Mouse (Mus musculus): Measurements from ENCODE around the gene Acsf3. TPM values are rescaled to one million over a fixed set of nuclear protein-coding genes. Genes with fewer than 3 reads are reported as not detected.

The Acsf3 gene
- polyA plus RNA-seq, 1 experiment, result 34.1 TPM

GRCm38 (mm10) chr8:122811870-122812494, 36.7 kb downstream of the Acsf3 start:
- H3K4me1 ChIP-seq (ENCODE audit: control insufficient read depth, insufficient read depth, insufficient read length, low read length), result no peaks in the 10 kb centered on the region

DNA sequence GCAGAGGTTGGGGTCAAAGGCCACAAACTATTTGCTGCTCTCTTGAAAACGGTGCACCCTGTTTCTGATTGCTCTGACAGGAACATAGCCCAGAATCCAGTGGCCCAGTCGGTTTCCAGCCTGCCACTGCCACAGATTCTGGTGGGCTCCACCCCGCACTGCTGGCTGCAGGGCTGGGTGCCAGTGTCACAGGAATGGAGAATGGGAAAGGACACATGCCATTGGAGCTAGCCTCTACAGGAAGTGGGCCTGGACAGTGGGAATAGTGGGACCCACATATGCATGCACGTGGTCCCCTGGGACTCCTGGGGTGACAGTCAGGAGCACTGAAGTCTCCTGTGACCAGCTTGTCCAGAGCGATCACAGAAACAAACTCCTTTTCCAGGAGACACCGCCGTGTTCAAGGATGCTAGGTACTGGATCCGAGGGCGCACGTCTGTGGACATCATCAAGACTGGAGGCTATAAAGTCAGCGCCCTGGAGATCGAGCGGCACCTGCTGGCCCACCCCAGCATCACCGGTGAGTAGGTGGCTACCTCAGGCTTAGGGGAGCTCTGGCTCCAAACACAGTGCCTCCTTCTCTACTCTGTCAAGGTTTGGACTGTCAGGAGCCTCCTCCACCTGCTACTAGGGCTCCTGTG, 37.4 kb downstream of the Acsf3 start:
- Histone ChIP-seq H3K4me3 (ENCODE audit: low read depth, low read length) (no peak overlapping the region), H3K4me1 (ENCODE audit: control insufficient read depth, insufficient read depth, insufficient read length, low read length) (no peaks in the 10 kb centered on the region), H3K27me3 (ENCODE audit: control insufficient read depth, insufficient read depth, low read length) (no peaks in the 10 kb centered on the region), H3K27ac (ENCODE audit: insufficient read depth, low read depth, low read length) (no peak overlapping the region), H3K36me3 (ENCODE audit: control insufficient read depth, insufficient read depth, low read length) (peaks cover 17% of the 10 kb centered on the region)
- no peak for TF ChIP-seq CTCF (IDR thresholded peaks at IDR 0.05; ENCODE audit: extremely low read depth, insufficient read length, insufficient replicate concordance, low read depth, low read length)
- TF ChIP-seq POLR2A (IDR thresholded peaks at IDR 0.05; ENCODE audit: low read depth, low read length), result no peak
- 81% methylated on average over 14 of the region's 14 CpGs for WGBS

More at GRCm38 (mm10) chr8:122811870-122812494, 36.7 kb downstream of the Acsf3 start:
- Histone ChIP-seq H3K27me3 (ENCODE audit: control insufficient read depth, insufficient read depth, low read length) (no peaks in the 10 kb centered on the region), H3K27ac (ENCODE audit: insufficient read depth, low read depth, low read length) (no peak overlapping the region), H3K4me3 (ENCODE audit: low read depth, low read length) (no peak overlapping the region), H3K36me3 (ENCODE audit: control insufficient read depth, insufficient read depth, low read length) (peaks cover 14% of the 10 kb centered on the region)
- TF ChIP-seq CTCF (IDR thresholded peaks at IDR 0.05; ENCODE audit: extremely low read depth, insufficient read length, insufficient replicate concordance, low read depth, low read length) (no peak), POLR2A (IDR thresholded peaks at IDR 0.05; ENCODE audit: low read depth, low read length) (no peak)
- 92% methylated on average over 16 of the region's 16 CpGs for WGBS

- H3K27ac ChIP-seq (ENCODE audit: insufficient read depth, low read depth, low read length), result no peak overlapping the region
- no peak for TF ChIP-seq CTCF (IDR thresholded peaks at IDR 0.05; ENCODE audit: extremely low read depth, insufficient read length, insufficient replicate concordance, low read depth, low read length)
- TF ChIP-seq POLR2A (IDR thresholded peaks at IDR 0.05; ENCODE audit: low read depth, low read length), result no peak
- H3K4me3 ChIP-seq (ENCODE audit: low read depth, low read length), result no peak overlapping the region
- WGBS, result 69% methylated on average over 7 of the region's 7 CpGs
- no peaks in the 10 kb centered on the region for H3K4me1 ChIP-seq (ENCODE audit: control insufficient read depth, insufficient read depth, insufficient read length, low read length)
- H3K36me3 ChIP-seq (ENCODE audit: control insufficient read depth, insufficient read depth, low read length), result peaks cover 17% of the 10 kb centered on the region
- H3K27me3 ChIP-seq (ENCODE audit: control insufficient read depth, insufficient read depth, low read length), result no peaks in the 10 kb centered on the region
These were observed 39.3 kb downstream of the Acsf3 start for GRCm38 (mm10) chr8:122814608-122815007.

DNA sequence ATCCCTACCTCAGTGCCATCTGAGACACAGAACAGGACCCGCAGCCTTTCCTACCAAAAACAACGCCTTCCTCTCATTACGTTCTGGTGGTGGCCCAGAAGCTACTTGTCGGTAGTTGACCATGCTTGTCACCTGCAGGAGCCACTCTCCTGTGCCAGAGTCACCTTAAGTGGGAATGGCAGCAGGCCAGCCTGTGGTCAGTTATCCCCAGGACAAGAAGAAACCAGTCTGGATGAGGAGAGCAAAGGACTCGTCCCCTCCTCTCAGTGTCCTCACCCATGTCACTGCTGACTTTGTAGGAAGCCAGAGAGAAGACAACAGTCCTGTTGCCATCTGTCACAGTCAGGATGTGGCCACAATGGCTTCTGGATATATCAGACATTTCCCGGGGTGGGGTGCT, 41.7 kb downstream of the Acsf3 start:
- 91% methylated on average over 6 of the region's 6 CpGs for WGBS
- H3K27ac ChIP-seq (ENCODE audit: insufficient read depth, low read depth, low read length), result no peak overlapping the region

GRCm38 (mm10) chr8:122817724-122818496, 42.6 kb downstream of the Acsf3 start:
- H3K4me1 ChIP-seq (ENCODE audit: control insufficient read depth, insufficient read depth, insufficient read length, low read length), result no peaks in the 10 kb centered on the region
- TF ChIP-seq CTCF (IDR thresholded peaks at IDR 0.05; ENCODE audit: extremely low read depth, insufficient read length, insufficient replicate concordance, low read depth, low read length), result no peak
- TF ChIP-seq POLR2A (IDR thresholded peaks at IDR 0.05; ENCODE audit: low read depth, low read length), result no peak
- no peak overlapping the region for H3K27ac ChIP-seq (ENCODE audit: insufficient read depth, low read depth, low read length)
- peaks cover 14% of the 10 kb centered on the region for H3K36me3 ChIP-seq (ENCODE audit: control insufficient read depth, insufficient read depth, low read length)
- H3K4me3 ChIP-seq (ENCODE audit: low read depth, low read length), result no peak overlapping the region
- WGBS, result 68% methylated on average over 13 of the region's 13 CpGs
- H3K27me3 ChIP-seq (ENCODE audit: control insufficient read depth, insufficient read depth, low read length), result no peaks in the 10 kb centered on the region

More for the DNA sequence above, 41.7 kb downstream of the Acsf3 start:
- Histone ChIP-seq H3K4me3 (ENCODE audit: low read depth, low read length) (no peak overlapping the region), H3K4me1 (ENCODE audit: control insufficient read depth, insufficient read depth, insufficient read length, low read length) (no peaks in the 10 kb centered on the region), H3K27me3 (ENCODE audit: control insufficient read depth, insufficient read depth, low read length) (no peaks in the 10 kb centered on the region), H3K36me3 (ENCODE audit: control insufficient read depth, insufficient read depth, low read length) (peaks cover 15% of the 10 kb centered on the region)
- TF ChIP-seq POLR2A (IDR thresholded peaks at IDR 0.05; ENCODE audit: low read depth, low read length), result no peak

DNA sequence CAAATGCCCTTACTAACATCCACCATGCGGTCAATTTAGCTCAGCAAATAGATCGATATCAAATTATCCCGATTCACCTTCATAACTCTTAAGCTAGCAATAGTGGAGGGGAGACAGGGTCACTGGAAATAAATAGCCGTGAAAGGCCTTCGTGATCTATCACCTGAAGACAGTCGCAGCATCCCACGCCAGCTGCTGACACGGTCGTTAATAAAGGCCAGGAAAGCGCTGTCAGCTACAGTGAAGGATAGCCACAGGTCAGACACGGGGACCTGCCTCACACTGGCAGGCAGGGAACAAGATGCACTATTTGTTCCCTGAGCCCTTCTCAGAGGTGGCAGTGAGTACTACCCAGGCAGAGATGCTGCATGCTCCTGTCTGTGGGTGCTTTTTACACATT, 44.5 kb downstream of the Acsf3 start:
- WGBS, result 74% methylated on average over 11 of the region's 11 CpGs
- peaks cover 3% of the 10 kb centered on the region; the same call in 1 of the 2 replicates for H3K36me3 ChIP-seq (ENCODE audit: control insufficient read depth, insufficient read depth, low read length)
- TF ChIP-seq CTCF (IDR thresholded peaks at IDR 0.05; ENCODE audit: extremely low read depth, insufficient read length, insufficient replicate concordance, low read depth, low read length) (no peak), POLR2A (IDR thresholded peaks at IDR 0.05; ENCODE audit: low read depth, low read length) (no peak)
- no peak overlapping the region for H3K4me3 ChIP-seq (ENCODE audit: low read depth, low read length)
- H3K27ac ChIP-seq (ENCODE audit: insufficient read depth, low read depth, low read length), result no peak overlapping the region
- H3K27me3 ChIP-seq (ENCODE audit: control insufficient read depth, insufficient read depth, low read length), result no peaks in the 10 kb centered on the region
- H3K4me1 ChIP-seq (ENCODE audit: control insufficient read depth, insufficient read depth, insufficient read length, low read length), result no peaks in the 10 kb centered on the region

- no peaks in the 10 kb centered on the region for H3K36me3 ChIP-seq (ENCODE audit: control insufficient read depth, insufficient read depth, low read length)
- TF ChIP-seq CTCF (IDR thresholded peaks at IDR 0.05; ENCODE audit: extremely low read depth, insufficient read length, insufficient replicate concordance, low read depth, low read length) (no peak), POLR2A (IDR thresholded peaks at IDR 0.05; ENCODE audit: low read depth, low read length) (no peak)
- no peak overlapping the region for H3K27ac ChIP-seq (ENCODE audit: insufficient read depth, low read depth, low read length)
- H3K4me3 ChIP-seq (ENCODE audit: low read depth, low read length), result no peak overlapping the region
- H3K4me1 ChIP-seq (ENCODE audit: control insufficient read depth, insufficient read depth, insufficient read length, low read length), result no peaks in the 10 kb centered on the region
- 65% methylated on average over 5 of the region's 5 CpGs for WGBS
- no peaks in the 10 kb centered on the region for H3K27me3 ChIP-seq (ENCODE audit: control insufficient read depth, insufficient read depth, low read length)
These were observed 49.3 kb downstream of the Acsf3 start for GRCm38 (mm10) chr8:122824571-122824970.
